Mouse (Mus musculus) kidney, postnatal 0 days (tissue): Measurements from ENCODE around the gene Atmin. TPM values are rescaled to one million over a fixed set of nuclear protein-coding genes. Genes with fewer than 3 reads are reported as not detected.
A peak's percentile ranks its signal among the peaks of the same experiment; 100 is the strongest.

Experiments used
- ATAC-seq: fragments of 200-750 bp; cut with Nextera tagmentation; replicated peaks from 2 replicates; pipeline ENCODE4 v1.8.0; 2017; ENCODE audit warnings: low read depth, moderate number of reproducible peaks, moderate TSS enrichment, moderate library complexity; ENCODE audit not compliant: low FRiP score
- DNase-seq: peaks from one replicate; pipeline ENCODE4 v3.0.0-alpha.2; 2016; ENCODE audit warnings: low spot score
- H3K27ac ChIP-seq: fragments of 300-500 bp; sonication (generic); 2 replicates; pipeline ENCODE4 v1.5.1; 2014; ENCODE audit warnings: mild to moderate bottlenecking
- H3K27me3 ChIP-seq: fragments of 300-500 bp; sonication (generic); 2 replicates; pipeline ENCODE4 v1.6.1; 2014; ENCODE audit warnings: low read length, mixed read lengths; ENCODE audit not compliant: insufficient read depth
- H3K36me3 ChIP-seq: fragments of 300-500 bp; sonication (generic); 2 replicates; pipeline ENCODE4 v1.6.1; 2014; ENCODE audit warnings: low read length, mixed read lengths; ENCODE audit not compliant: insufficient read depth
- H3K4me1 ChIP-seq: fragments of 300-500 bp; sonication (generic); replicated peaks from 2 replicates; pipeline ENCODE4 v1.6.1; 2014; ENCODE audit warnings: antibody characterized with exemption, low read length, mixed read lengths; ENCODE audit not compliant: insufficient read depth
- H3K4me2 ChIP-seq: fragments of 300-500 bp; sonication (generic); 2 replicates; pipeline ENCODE4 v1.6.1; 2014; ENCODE audit warnings: mild to moderate bottlenecking, low read length, moderate library complexity, mixed read lengths
- H3K4me3 ChIP-seq: fragments of 300-500 bp; sonication (generic); replicated peaks from 2 replicates; pipeline ENCODE4 v1.5.1; 2014; ENCODE audit warnings: low read depth, low read length
- H3K9ac ChIP-seq: fragments of 300-500 bp; sonication (generic); 2 replicates; pipeline ENCODE4 v1.6.1; 2014; ENCODE audit warnings: low read depth, low read length
- H3K9me3 ChIP-seq: fragments of 300-500 bp; sonication (generic); replicated peaks from 2 replicates; pipeline ENCODE4 v1.6.1; 2016; ENCODE audit warnings: low read length, inconsistent platforms, mixed read lengths
- CTCF ChIP-seq: IDR thresholded peaks from 2 replicates; pipeline ENCODE4 v1.5.1; 2016; ENCODE audit warnings: antibody characterized with exemption, low read depth, mild to moderate bottlenecking, moderate library complexity
- WGBS: fragments of 180-500 bp; shearing (Covaris S2); extraction: QIAGEN DNeasy Blood & Tissue Kit; methylation state at CpG from one replicate; pipeline ENCODE4 v1.1.7; 2014; 5-methylcytosine and 5-hydroxymethylcytosine counted together
- polyA plus RNA-seq: library from polyadenylated mRNA; unstranded; fragments of >200 nt; fragmentation: Nextera tagmentation; extraction: Ambion mirVana; gene quantifications from 2 replicates; pipeline ENCODE4 v1.2.1, GENCODE M21; 2015

Gene Atmin
- polyA plus RNA-seq, 1 experiment from 2014 or later, result 10.3 TPM

- no peaks in the 10 kb centered on the region for H3K27me3 ChIP-seq
- no peak overlapping the region for H3K9ac ChIP-seq
- H3K4me3 ChIP-seq, result no peak overlapping the region
- no peaks in the 10 kb centered on the region for H3K36me3 ChIP-seq
- peak overlapping the region; percentile 18; the same call in 1 of the 2 replicates for H3K4me2 ChIP-seq
- H3K4me1 ChIP-seq, result peaks cover 10% of the 10 kb centered on the region; the same call in 1 of the 2 replicates
- ATAC-seq (no peak), DNase-seq (peak; percentile 17)
- H3K27ac ChIP-seq, result no peak overlapping the region
- H3K9me3 ChIP-seq, result no peaks in the 10 kb centered on the region
- no peak for TF ChIP-seq CTCF
- WGBS, result 63% methylated on average over 21 of the region's 21 CpGs
These were observed 3.2 kb downstream of the Atmin start for GRCm38 (mm10) chr8:116946268-116946838.

GRCm38 (mm10) chr8:116946851-116947250, 3.7 kb downstream of the Atmin start:
- TF ChIP-seq CTCF, result no peak
- Histone ChIP-seq H3K4me3 (no peak overlapping the region), H3K27ac (no peak overlapping the region), H3K4me2 (0 out of 2 replicates have a peak overlapping the region, but pooled peaks have one; percentile 18), H3K36me3 (no peaks in the 10 kb centered on the region), H3K9me3 (no peaks in the 10 kb centered on the region), H3K4me1 (peaks cover 10% of the 10 kb centered on the region; the same call in 1 of the 2 replicates), H3K27me3 (no peaks in the 10 kb centered on the region), H3K9ac (no peak overlapping the region)
- 84% methylated on average over 6 of the region's 6 CpGs for WGBS
- DNase-seq (no peak), ATAC-seq (no peak)

DNA sequence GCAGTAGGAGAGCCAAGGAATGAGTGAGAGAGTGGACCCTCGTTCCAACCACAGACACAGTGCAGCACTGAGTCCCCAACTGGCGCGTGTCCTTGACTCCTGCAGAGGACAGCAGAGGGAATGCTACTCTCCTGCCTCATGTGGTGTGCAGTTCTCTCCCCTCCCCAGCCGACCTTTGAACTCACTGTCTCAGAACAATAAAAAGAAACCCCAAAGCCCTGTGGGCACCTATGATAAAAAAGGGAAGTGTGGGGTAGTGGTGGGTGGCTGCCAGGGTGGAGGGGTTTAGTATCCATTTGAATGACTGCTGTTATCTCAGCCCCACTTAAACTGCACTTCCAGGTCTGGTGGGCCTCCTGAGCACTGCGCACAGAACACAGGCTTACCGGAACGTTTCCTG, 4.4 kb downstream of the Atmin start:
- Histone ChIP-seq H3K9ac (no peak overlapping the region), H3K9me3 (no peaks in the 10 kb centered on the region), H3K27me3 (no peaks in the 10 kb centered on the region), H3K36me3 (no peaks in the 10 kb centered on the region), H3K4me3 (no peak overlapping the region), H3K4me2 (no peak overlapping the region), H3K4me1 (peaks cover 10% of the 10 kb centered on the region; the same call in 1 of the 2 replicates), H3K27ac (no peak overlapping the region)
- ATAC-seq, result no peak
- TF ChIP-seq CTCF, result no peak
- DNase-seq, result no peak
- WGBS, result 87% methylated on average over 7 of the region's 7 CpGs

DNA sequence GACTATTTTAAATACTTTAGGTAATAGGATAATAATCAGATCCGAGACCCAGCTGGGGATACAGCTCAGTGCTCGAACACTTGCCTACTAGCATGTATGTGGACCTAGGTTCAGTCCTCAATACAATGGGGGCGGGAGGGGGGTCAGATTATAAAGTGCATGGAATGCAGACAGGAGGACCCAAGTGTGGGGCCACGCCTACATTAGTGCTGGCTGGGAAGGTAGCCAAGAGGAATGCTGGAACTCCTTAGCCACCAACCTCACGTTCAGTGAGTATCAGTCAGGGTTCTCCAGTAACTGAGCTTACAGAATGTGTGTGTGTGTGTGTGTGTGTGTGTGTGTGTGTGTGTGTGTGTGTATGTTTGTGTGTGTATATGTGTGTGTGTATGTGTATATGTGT, 8.2 kb downstream of the Atmin start:
- peak; percentile 57; the same call in 1 of the 2 replicates for ATAC-seq
- Histone ChIP-seq H3K27me3 (no peaks in the 10 kb centered on the region), H3K4me1 (0 out of 2 replicates have a peak, but pooled peaks cover 2% of the 10 kb centered on the region), H3K36me3 (peaks cover 11% of the 10 kb centered on the region; the same call in 1 of the 2 replicates), H3K9ac (no peak overlapping the region), H3K9me3 (no peaks in the 10 kb centered on the region), H3K4me2 (no peak overlapping the region), H3K4me3 (no peak overlapping the region), H3K27ac (no peak overlapping the region)
- peak; percentile 36 for DNase-seq
- TF ChIP-seq CTCF, result no peak
- WGBS, result 48% methylated on average over 5 of the region's 5 CpGs

DNA sequence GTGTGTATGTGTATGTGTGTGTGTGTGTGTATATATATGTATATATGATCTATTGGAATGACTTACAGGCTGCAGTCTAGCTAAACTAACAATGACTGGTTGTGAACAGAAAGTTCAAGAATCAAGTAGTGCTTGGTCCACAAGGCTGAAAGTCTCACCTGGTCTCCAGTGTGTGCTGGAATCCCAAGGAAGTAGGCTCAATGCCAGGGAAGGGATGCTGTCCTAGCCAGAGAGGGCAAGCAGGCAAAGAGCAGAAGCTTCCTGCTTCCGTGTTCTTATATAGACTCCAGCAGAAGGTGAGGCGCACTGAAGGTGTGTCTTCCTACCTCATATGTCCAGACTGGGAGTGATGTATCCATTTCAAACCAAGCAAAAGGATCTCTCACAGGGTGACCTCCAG, 8.6 kb downstream of the Atmin start:
- no peak overlapping the region for H3K27ac ChIP-seq
- WGBS, result 83% methylated on average over 2 of the region's 2 CpGs

GRCm38 (mm10) chr8:116952428-116952827, 9.2 kb downstream of the Atmin start:
- H3K4me1 ChIP-seq, result no peaks in the 10 kb centered on the region
- 86% methylated on average over 8 of the region's 8 CpGs for WGBS
- no peak overlapping the region for H3K27ac ChIP-seq
- no peaks in the 10 kb centered on the region for H3K27me3 ChIP-seq
- peaks cover 22% of the 10 kb centered on the region; the same call in 1 of the 2 replicates for H3K36me3 ChIP-seq
- H3K9me3 ChIP-seq, result no peaks in the 10 kb centered on the region
- ATAC-seq (no peak), DNase-seq (no peak)
- H3K4me3 ChIP-seq, result no peak overlapping the region
- no peak for TF ChIP-seq CTCF
- no peak overlapping the region for H3K4me2 ChIP-seq
- no peak overlapping the region for H3K9ac ChIP-seq

More for the DNA sequence above, 8.6 kb downstream of the Atmin start:
- Histone ChIP-seq H3K9ac (no peak overlapping the region), H3K4me2 (no peak overlapping the region), H3K4me1 (no peaks in the 10 kb centered on the region), H3K36me3 (peaks cover 15% of the 10 kb centered on the region; the same call in 1 of the 2 replicates), H3K4me3 (no peak overlapping the region), H3K27me3 (no peaks in the 10 kb centered on the region), H3K9me3 (no peaks in the 10 kb centered on the region)
- ATAC-seq (no peak), DNase-seq (no peak)
- no peak for TF ChIP-seq CTCF
